13 mouse cellular contexts compared by ENCODE assay signal in the genomic region with DNA sequence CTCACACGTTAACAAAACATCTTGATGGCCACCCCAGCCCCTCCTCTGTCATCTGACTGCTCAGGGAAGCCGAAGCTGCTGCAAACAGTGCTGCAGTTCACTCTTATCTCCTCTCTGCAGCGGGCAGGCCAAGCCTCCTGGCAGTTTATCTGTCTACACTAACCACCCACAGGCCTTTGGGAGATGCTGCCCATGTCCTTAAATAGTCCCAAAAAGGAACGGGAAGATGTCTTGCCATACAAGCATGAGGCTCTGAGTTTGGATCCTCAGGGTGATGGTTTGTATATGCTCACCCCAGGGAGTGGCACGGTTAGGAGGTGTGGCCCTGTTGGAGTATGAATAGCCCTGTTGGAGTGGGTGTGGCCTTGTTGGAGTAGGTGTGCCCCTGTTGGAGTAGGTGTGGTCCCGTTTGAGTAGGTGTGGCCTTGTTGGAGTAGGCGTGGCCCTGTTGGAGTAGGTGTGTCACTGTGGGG. TPM values are rescaled to one million over a fixed set of nuclear protein-coding genes. Genes with fewer than 3 reads are reported as not detected.
DNase-seq lines count a peak whose midpoint lies in the region; ATAC-seq lines count a peak whose summit lies in the region.
"Had no signal": no experiment of that assay in that cellular context is flagged by ENCODE, and none has a peak within 500 bp of the region (broad histone marks: within the 10 kb centered on the region; RNA-seq: fewer than 3 reads in every experiment).

No protein-coding gene starts in this region.

- no peak for ATAC-seq in forebrain, embryonic 14.5 days
- peak; percentile 89 for ATAC-seq in erythroid progenitor cell, adult 5-6 weeks (replicated peaks; ENCODE audit: low FRiP score, poor library complexity, severe bottlenecking)
- ATAC-seq in megakaryocyte, adult 5-6 weeks (ENCODE audit: poor library complexity, severe bottlenecking), result peak; percentile 54

- DNase-seq in forebrain, embryonic 10.5 days (ENCODE audit: extremely low spot score, low spot score), result peak; percentile 15
- DNase-seq in forebrain, embryonic 14.5 days (ENCODE audit: low spot score), result no peak
- DNase-seq in ES-CJ7 (ENCODE audit: low read depth, low spot score), result peak; percentile 95
- no peak for DNase-seq in urinary bladder, postnatal 10 days (ENCODE audit: low spot score)
- no peak for DNase-seq in urinary bladder, postnatal 25 days (ENCODE audit: low spot score)
- no peak for DNase-seq in left cerebral cortex, postnatal 36 days (ENCODE audit: low spot score in 2 of 2)
- DNase-seq: cerebellum, adult 11 months; gastrocnemius, postnatal 10 days; layer of hippocampus, postnatal 36 days had no signal

- no peaks in the 10 kb centered on the region for H3K27me3 ChIP-seq in forebrain, embryonic 10.5 days (ENCODE audit: poor library complexity, severe bottlenecking)
- no peaks in the 10 kb centered on the region for H3K27me3 ChIP-seq in forebrain, embryonic 14.5 days (replicated peaks; ENCODE audit: control insufficient read depth, insufficient read depth, low read length)
- H3K27me3 ChIP-seq: embryonic facial prominence, embryonic 15.5 days had no signal

- peaks cover 21% of the 10 kb centered on the region for H3K4me1 ChIP-seq in forebrain, embryonic 10.5 days
- H3K4me1 ChIP-seq in forebrain, embryonic 14.5 days (ENCODE audit: control insufficient read depth, insufficient read depth, low read length), result no peaks in the 10 kb centered on the region

- H3K36me3 ChIP-seq in forebrain, embryonic 10.5 days (replicated peaks), result no peaks in the 10 kb centered on the region
- no peaks in the 10 kb centered on the region for H3K36me3 ChIP-seq in forebrain, embryonic 14.5 days (ENCODE audit: control insufficient read depth, insufficient read depth, low read length)
- H3K36me3 ChIP-seq: embryonic facial prominence, embryonic 15.5 days; midbrain, embryonic 10.5 days had no signal

- no peak overlapping the region for H3K9ac ChIP-seq in forebrain, embryonic 14.5 days (ENCODE audit: low read length)
- H3K9ac ChIP-seq: embryonic facial prominence, embryonic 15.5 days had no signal

- 68% methylated on average over 7 of the region's 7 CpGs for whole genome bisulfite sequencing in forebrain, embryonic 10.5 days
- 68% methylated on average over 7 of the region's 7 CpGs for WGBS in forebrain, embryonic 14.5 days

- H3K9me3 ChIP-seq in forebrain, embryonic 10.5 days, result no peaks in the 10 kb centered on the region
- H3K9me3 ChIP-seq in forebrain, embryonic 14.5 days (replicated peaks; ENCODE audit: control insufficient read depth, low read length), result no peaks in the 10 kb centered on the region
- H3K9me3 ChIP-seq: embryonic facial prominence, embryonic 15.5 days; midbrain, embryonic 10.5 days had no signal

- no peak overlapping the region for H3K4me2 ChIP-seq in forebrain, embryonic 14.5 days (ENCODE audit: low read length)
- H3K4me2 ChIP-seq: embryonic facial prominence, embryonic 15.5 days had no signal

- no peak overlapping the region for H3K27ac ChIP-seq in forebrain, embryonic 10.5 days
- no peak overlapping the region for H3K27ac ChIP-seq in forebrain, embryonic 14.5 days (ENCODE audit: low read depth, low read length)
- H3K27ac ChIP-seq: embryonic facial prominence, embryonic 15.5 days; midbrain, embryonic 10.5 days had no signal

- H3K4me3 ChIP-seq in forebrain, embryonic 10.5 days, result no peak overlapping the region
- no peak overlapping the region for H3K4me3 ChIP-seq in forebrain, embryonic 14.5 days (ENCODE audit: low read depth, low read length)
- H3K4me3 ChIP-seq: embryonic facial prominence, embryonic 15.5 days; midbrain, embryonic 10.5 days had no signal

- intact Hi-C loops in left cerebral cortex, postnatal 36 days (cut with DNase I), result no loop called here

RNA-seq across cellular contexts. Expression of gene Syf2, which starts 51.3 kb away (rescaled TPM):
- 64.4 and 65.9 TPM in 2 replicates for polyA plus RNA-seq in forebrain, embryonic 10.5 days (2016; fragmentation: Nextera tagmentation; extraction: Ambion mirVana)
- 68.1 and 72.7 TPM in 2 replicates for polyA plus RNA-seq in forebrain, embryonic 14.5 days (2014; fragmentation: Nextera tagmentation; extraction: Ambion mirVana)
- total RNA-seq in erythroid progenitor cell, adult 5-6 weeks (2015; ENCODE audit: low replicate concordance), result 66.7 and 95.9 TPM in 2 replicates
- total RNA-seq in erythroid progenitor cell, adult 5-6 weeks (2017; ENCODE audit: low replicate concordance), result 180 and 263 TPM in 2 replicates
- 81.7 and 89.6 TPM in 2 replicates for total RNA-seq in megakaryocyte, adult 5-6 weeks (2015)
- 286 and 343 TPM in 2 replicates for total RNA-seq in megakaryocyte, adult 5-6 weeks (2017)
- 10 to 100 TPM; 49.9 to 59.3 TPM for total RNA-seq in left cerebral cortex, postnatal 36 days (2021)

RNA-seq across cellular contexts. Expression of gene Rsrp1, which starts 58.6 kb away (rescaled TPM):
- polyA plus RNA-seq in forebrain, embryonic 10.5 days (2016; fragmentation: Nextera tagmentation; extraction: Ambion mirVana), result 278 and 295 TPM in 2 replicates
- 363 and 474 TPM in 2 replicates for polyA plus RNA-seq in forebrain, embryonic 14.5 days (2014; fragmentation: Nextera tagmentation; extraction: Ambion mirVana)
- total RNA-seq in erythroid progenitor cell, adult 5-6 weeks (2015; ENCODE audit: low replicate concordance), result 722 and 849 TPM in 2 replicates
- 222 and 384 TPM in 2 replicates for total RNA-seq in erythroid progenitor cell, adult 5-6 weeks (2017; ENCODE audit: low replicate concordance)
- 680 and 693 TPM in 2 replicates for total RNA-seq in megakaryocyte, adult 5-6 weeks (2015)
- total RNA-seq in megakaryocyte, adult 5-6 weeks (2017), result 257 and 330 TPM in 2 replicates
- 100 to 1,000 TPM; 258 to 266 TPM for total RNA-seq in left cerebral cortex, postnatal 36 days (2021)

Comparison
In these comparisons a context has a peak if more than half of its experiments do, and no peak if none do; other contexts are left out.
1. DNase-seq: peak in forebrain, embryonic 10.5 days (single experiment) and ES-CJ7 (single experiment); none in forebrain, embryonic 14.5 days (single experiment), urinary bladder, postnatal 10 days (single experiment), urinary bladder, postnatal 25 days (single experiment) and left cerebral cortex, postnatal 36 days (0 of 2).